Mouse (Mus musculus) heart, postnatal 0 days (tissue): ENCODE results near the gene Ccdc194.

Experiments
- CTCF ChIP-seq: IDR thresholded peaks from 2 replicates; pipeline ENCODE4 v1.5.1; 2016; ENCODE audit warnings: antibody characterized with exemption, control low read depth, low read depth
- EP300 ChIP-seq: IDR thresholded peaks from 2 replicates; pipeline ENCODE4 v1.6.1; 2016; ENCODE audit warnings: antibody characterized with exemption, low read depth

DNA sequence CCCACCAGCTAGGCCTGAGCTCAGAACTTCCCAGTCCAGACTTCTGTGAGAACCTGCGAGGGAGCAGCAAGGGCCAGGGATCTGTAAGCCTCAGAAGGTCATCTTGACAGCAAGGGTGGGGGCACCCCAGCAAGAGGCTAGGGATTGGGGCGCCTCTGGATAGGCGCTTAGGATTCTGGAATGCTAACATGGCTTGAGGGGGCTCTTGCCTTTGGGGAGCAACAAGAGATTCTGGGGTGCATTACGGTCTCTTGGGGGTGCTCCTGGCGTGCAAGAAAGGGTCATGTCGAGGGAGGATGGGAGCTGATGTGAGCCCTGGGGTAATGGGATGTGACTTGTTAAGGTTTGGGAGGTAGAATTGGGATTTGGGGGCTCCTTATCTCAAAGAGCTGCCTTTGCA is 43.4 kb upstream of the Ccdc194 start:
- TF ChIP-seq CTCF (no peak), EP300 (no peak)
